Mouse (Mus musculus): Measurements from ENCODE around the gene Mup17.
"Not testable (repeated sequence)": the region's sequence is repeated elsewhere in the genome, so short reads cannot be mapped to it uniquely, and the experiment has no call there.

The Mup17 gene

GRCm38 (mm10) chr4:61595771-61596170, at the start of gene Mup17:
Gene Mup17 (minus strand): TSS chr4:61595871.
- not testable (repeated sequence) for DNase-seq (ENCODE audit: low read depth)

DNA sequence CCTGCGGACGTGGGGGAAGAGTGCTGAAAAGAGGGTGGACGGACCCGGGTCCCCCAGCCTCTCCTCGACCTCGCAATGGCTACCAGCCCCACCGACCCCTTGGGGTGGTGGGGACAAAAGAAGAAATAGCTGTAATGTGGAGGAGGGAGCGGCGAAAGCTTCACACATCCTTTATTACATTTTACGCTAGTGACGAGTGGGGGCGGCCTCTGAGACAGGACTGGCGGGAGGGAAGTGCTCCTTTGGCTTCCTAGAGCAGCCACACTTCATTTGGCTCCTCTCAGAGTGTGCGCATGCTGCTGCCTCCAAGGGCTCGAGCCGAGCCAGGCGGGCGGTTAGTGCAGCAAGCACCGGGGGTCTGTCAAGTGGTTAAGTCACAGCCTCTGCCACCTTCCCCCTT, 24.1 kb downstream of the Mup17 start:
- not testable (repeated sequence) for DNase-seq (ENCODE audit: low read depth)

DNA sequence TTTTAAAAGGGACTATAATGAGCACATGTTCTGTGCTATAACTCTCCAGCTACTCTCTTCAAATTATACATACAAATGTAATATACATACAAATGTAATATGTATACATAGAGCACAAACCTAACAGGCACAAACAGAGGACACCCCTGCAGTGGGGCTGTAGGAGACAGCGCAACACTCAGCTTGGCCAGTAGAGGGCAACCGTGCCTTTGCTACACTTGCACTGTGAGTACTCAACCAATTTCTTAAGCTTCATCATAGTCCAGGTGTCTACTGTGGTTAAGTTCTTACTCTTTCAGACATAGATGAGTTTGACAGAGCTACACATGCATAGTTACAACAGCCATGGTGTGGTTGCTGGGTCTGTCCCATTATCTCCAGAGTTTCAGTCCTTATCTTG, 39.8 kb downstream of the Mup17 start:
- DNase-seq (ENCODE audit: low read depth), result peak; percentile 19

Measured in 416B (cell line).